Mouse (Mus musculus): ENCODE measurements around the gene 2410137M14Rik.

2410137M14Rik gene

DNA sequence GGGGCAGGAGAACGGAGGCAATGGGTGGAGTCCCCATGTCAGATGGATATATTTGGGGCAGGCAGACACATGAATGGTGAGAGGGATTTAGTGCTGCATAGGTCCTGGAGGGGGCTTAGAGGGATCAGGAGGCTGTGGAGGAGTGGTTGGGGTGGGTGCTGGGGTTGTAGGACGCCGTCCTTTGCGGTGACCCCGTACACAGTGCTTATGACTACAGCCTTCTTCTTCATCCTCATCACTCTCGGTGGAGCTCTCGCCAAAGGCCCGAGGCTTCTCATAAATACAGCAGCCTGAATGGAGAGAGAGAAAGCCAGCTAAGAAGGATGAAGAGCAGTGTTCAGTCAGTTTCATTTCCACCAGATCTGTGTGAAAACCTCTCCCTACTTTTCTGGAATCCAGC, 31.8 kb downstream of the 2410137M14Rik start:
- no peak for DNase-seq (ENCODE audit: low read depth, low spot score)

GRCm38 (mm10) chr17:36948286-36948685, 32.8 kb downstream of the 2410137M14Rik start:
- DNase-seq (ENCODE audit: low read depth, low spot score) = no peak

GRCm38 (mm10) chr17:36947051-36947819, 33.8 kb downstream of the 2410137M14Rik start:
- DNase-seq (ENCODE audit: low read depth, low spot score) = peak; percentile 43

GRCm38 (mm10) chr17:36944121-36944775, 36.8 kb downstream of the 2410137M14Rik start:
- DNase-seq (ENCODE audit: low read depth, low spot score) = no peak

- no peak for DNase-seq (ENCODE audit: low read depth, low spot score)
These were observed 37.3 kb downstream of the 2410137M14Rik start for GRCm38 (mm10) chr17:36943691-36944090.

DNA sequence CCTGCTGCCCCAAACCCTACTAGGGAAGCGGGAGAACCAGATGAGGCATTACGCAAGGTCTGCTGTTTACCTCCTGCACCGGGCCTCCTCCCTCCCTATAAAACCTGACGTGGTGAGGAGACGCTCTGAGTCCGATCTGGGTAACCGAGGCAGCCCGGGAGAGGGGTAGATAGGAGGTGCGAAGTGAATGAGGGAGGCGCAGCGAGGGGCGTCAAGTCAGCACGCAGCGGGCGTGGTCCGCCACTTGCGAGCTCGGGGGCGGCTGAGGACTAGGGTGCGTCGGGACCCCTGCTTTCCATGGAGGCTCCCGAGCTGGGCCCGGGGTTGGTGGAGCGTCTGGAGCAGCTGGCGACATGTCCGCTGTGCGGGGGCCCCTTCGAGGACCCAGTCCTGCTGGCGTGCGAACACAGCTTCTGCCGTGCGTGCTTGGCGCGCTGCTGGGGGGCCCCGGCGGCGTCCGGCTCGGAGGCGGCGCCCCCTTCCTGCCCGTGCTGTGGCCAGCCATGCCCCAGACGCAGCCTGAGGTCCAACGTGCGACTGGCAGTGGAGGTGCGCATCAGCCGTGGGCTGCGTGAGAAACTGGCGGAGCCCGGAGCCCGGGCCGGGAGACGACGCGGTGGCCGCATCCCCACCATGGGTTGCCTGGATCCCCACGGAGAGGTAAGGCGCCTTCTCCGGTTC, 38.1 kb downstream of the 2410137M14Rik start, which contains the start of gene Rnf39:
Gene Rnf39 (plus strand): TSS at position 128 of the 681 bp plus-strand sequence.
- DNase-seq (ENCODE audit: low read depth, low spot score) = no peak

DNA sequence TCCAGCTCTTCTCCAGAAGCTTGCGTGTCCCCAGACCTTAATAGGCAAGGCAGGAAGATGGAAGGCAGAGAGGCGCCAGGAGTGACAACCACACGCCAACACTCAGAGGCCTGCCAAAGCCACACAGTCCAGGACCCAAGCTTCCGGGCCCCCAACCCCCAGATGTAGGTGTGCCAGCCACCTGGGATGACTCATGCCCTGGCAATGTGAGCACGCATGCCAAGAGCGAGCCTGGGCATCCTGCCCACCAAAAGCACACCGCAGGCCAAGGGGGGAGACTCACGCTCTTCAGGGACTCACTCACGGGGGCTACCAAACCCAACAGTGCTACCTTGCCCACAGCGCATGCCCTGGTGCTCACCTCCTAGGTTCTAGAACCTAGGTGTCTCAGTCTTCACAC, 38.6 kb downstream of the 2410137M14Rik start:
- DNase-seq (ENCODE audit: low read depth, low spot score) = no peak

DNA sequence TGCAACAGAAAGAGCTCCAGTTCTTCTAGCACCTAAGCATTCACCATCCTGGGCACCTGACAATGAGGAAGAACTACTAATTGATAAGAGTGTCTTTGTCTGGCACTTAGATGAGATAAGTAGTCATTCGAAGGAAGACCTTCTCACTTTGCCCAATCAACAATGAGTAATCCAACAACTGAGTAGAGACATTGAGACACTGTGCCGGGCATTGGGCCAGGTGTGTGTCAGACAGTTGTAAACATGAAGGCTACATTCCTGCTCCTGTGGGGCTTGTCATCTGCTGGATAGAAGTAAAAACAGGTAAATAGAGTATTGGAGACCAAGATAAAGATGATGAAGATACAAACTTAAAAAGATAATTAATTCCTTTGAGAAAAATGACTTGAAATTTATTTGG, 43.0 kb downstream of the 2410137M14Rik start:
- no peak for DNase-seq (ENCODE audit: low read depth, low spot score)

DNA sequence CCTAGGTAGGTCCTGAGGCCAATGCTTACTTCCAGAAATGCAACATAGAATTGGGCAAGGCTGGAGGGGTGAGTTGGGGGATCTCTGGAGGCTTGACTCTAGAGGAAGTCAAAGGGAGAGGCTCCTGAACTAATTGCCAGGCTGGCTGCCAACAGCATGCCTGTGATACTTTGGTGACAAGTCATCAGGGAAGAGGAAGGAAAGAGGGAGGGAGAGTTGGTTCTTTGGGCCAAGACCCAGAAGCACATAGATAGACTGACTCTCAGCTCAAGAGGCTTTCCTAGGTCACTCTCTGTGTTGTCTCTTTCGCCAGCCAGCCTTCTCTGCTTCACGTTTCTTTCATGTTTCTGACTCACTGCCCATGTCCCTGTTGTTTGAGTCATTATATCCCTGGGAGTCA, 49.2 kb downstream of the 2410137M14Rik start:
- no peak for DNase-seq (ENCODE audit: low read depth, low spot score)

GRCm38 (mm10) chr17:36931130-36931529, 49.9 kb downstream of the 2410137M14Rik start:
- DNase-seq (ENCODE audit: low read depth, low spot score) = no peak

- DNase-seq (ENCODE audit: low read depth, low spot score) = no peak
These were observed 50.8 kb downstream of the 2410137M14Rik start for GRCm38 (mm10) chr17:36930233-36930632.

GRCm38 (mm10) chr17:36929236-36929932, 51.7 kb downstream of the 2410137M14Rik start:
- no peak for DNase-seq (ENCODE audit: low read depth, low spot score)

Data from retina, postnatal 7 days (tissue).